Mouse (Mus musculus) stomach, embryonic 14.5 days (tissue): ENCODE results near the gene Zfp655. TPM values are rescaled to one million over a fixed set of nuclear protein-coding genes. Genes with fewer than 3 reads are reported as not detected.

Experiments
- ATAC-seq: fragments of 200-750 bp; cut with Nextera tagmentation; 2 replicates; pipeline ENCODE4 v1.8.0; 2017; ENCODE audit warnings: low read depth, moderate TSS enrichment; ENCODE audit not compliant: insufficient number of reproducible peaks, insufficient read depth, low FRiP score
- H3K27ac ChIP-seq: fragments of 300-500 bp; sonication (generic); 2 replicates; pipeline ENCODE4 v1.5.1; 2014; ENCODE audit warnings: mild to moderate bottlenecking, low read length, moderate library complexity, mixed read lengths
- H3K27me3 ChIP-seq: fragments of 300-500 bp; sonication (generic); 2 replicates; pipeline ENCODE4 v1.6.1; 2014; ENCODE audit warnings: low read length, control low read depth, mixed read lengths; ENCODE audit not compliant: control insufficient read depth, insufficient read depth
- H3K36me3 ChIP-seq: fragments of 300-500 bp; sonication (generic); 2 replicates; pipeline ENCODE4 v1.6.1; 2014; ENCODE audit warnings: mild to moderate bottlenecking, control low read depth, low read length, moderate library complexity, mixed read lengths; ENCODE audit not compliant: control insufficient read depth, insufficient read depth
- H3K4me1 ChIP-seq: fragments of 300-500 bp; sonication (generic); 2 replicates; pipeline ENCODE4 v1.6.1; 2014; ENCODE audit warnings: low read length, control low read depth, mixed read lengths; ENCODE audit not compliant: control insufficient read depth, insufficient read depth
- H3K4me2 ChIP-seq: fragments of 300-500 bp; sonication (generic); replicated peaks from 2 replicates; pipeline ENCODE4 v1.6.1; 2014; ENCODE audit warnings: low read depth, low read length, control low read depth
- H3K4me3 ChIP-seq: fragments of 300-500 bp; sonication (generic); 2 replicates; pipeline ENCODE4 v1.5.1; 2014; ENCODE audit warnings: low read depth, low read length, control low read depth
- H3K9ac ChIP-seq: fragments of 300-500 bp; sonication (generic); replicated peaks from 2 replicates; pipeline ENCODE4 v1.6.1; 2014; ENCODE audit warnings: low read depth, mild to moderate bottlenecking, control low read depth, low read length, moderate library complexity, mixed read lengths
- H3K9me3 ChIP-seq: fragments of 300-500 bp; sonication (generic); 2 replicates; pipeline ENCODE4 v1.6.1; 2016; ENCODE audit warnings: low read depth, low read length, control low read depth; ENCODE audit not compliant: control insufficient read depth
- WGBS: fragments of 180-500 bp; shearing (Covaris S2); extraction: QIAGEN DNeasy Blood & Tissue Kit; methylation state at CpG from one replicate; pipeline ENCODE4 v1.1.7; 2014; 5-methylcytosine and 5-hydroxymethylcytosine counted together
- polyA plus RNA-seq: library from polyadenylated mRNA; unstranded; fragments of >200 nt; fragmentation: Nextera tagmentation; extraction: Ambion mirVana; gene quantifications from 2 replicates; pipeline ENCODE4 v1.2.1, GENCODE M21; 2014

Zfp655 gene
- polyA plus RNA-seq: 39.8 and 42.0 TPM in 2 replicates

DNA sequence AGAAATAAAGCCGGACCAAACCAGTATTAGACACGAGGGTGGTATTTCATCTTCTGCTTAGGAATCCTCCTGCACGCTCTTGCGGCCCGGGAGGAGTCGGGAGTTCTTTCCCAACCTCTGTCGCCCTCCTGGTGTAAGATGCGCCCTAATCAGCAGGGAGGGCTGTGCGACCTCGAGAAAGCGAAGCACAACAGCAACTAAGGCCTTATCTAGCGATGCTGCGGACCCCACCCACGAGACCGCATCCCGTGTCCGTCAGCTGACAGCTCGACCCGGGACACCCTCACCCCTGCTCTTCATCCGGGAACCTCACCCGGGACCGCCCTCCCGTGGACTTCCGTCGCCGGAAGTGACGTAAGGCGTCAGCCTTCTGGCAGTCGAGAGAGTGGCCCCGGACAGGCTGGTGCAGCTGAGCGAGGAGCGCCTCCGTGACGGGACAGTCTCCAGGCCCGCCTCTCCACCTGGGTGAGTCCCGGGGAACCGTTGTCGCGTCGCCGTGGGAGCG is at the start of gene Zfp655:
Zfp655 (plus strand) TSS at position 349 of the 505 bp plus-strand sequence.
- WGBS: under 1% methylated on average over 42 of the region's 42 CpGs
- Histone ChIP-seq H3K27ac (peak within 1 kb of the TSS; percentile 84), H3K4me2 (peak within 1 kb of the TSS; percentile 66), H3K36me3 (peaks cover 27% of the 10 kb centered on the region), H3K9ac (peak within 1 kb of the TSS; percentile 83), H3K27me3 (no peaks in the 10 kb centered on the region), H3K9me3 (no peaks in the 10 kb centered on the region), H3K4me1 (no peaks in the 10 kb centered on the region), H3K4me3 (peak within 1 kb of the TSS; percentile 99)
- peak; percentile 99 for ATAC-seq

DNA sequence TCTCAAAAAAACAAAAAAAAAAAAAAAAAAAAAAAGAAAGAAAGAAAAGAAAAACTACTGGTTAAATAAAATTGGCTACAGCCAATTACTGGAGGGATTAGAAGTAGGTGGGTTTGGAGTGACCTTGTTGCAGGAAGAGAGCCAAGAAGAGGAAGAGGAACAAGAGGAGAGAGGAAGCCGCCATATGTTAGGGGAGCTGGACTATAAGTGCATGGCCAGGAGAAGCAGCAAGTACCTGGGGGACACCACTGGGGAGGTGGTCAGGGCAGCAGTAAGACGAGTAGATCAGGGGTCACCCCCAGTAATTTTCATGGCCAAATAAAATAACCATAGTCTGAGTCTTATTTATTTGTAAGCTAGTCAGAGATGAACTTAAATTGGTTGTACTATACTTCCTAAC is 46.3 kb upstream of the Zfp655 start:
- Histone ChIP-seq H3K27ac (no peak overlapping the region), H3K9me3 (no peaks in the 10 kb centered on the region), H3K4me2 (no peak overlapping the region), H3K9ac (no peak overlapping the region), H3K36me3 (peaks cover 72% of the 10 kb centered on the region), H3K4me1 (peaks cover 6% of the 10 kb centered on the region), H3K27me3 (no peaks in the 10 kb centered on the region), H3K4me3 (no peak overlapping the region)
- ATAC-seq: no peak
- 93% methylated on average over 2 of the region's 2 CpGs for WGBS

DNA sequence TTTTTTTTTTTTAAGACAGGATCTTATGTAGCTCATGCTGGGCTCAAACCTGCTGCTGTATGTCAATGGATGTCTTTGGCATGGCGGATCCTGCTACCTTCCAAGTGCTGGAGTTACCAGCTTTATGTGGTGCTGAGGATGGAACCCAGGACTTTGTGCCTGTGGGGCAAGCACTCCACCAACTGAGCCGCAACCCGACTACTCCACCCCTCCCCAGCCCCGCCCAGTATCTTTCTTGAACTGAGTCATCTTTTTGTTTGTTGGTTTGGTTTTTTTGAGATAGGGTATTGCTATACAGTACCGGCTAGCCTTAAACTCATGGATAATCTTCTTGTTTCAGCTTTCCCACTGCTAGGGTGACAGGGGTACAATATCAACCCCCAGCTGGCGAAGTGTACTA is 42.1 kb upstream of the Zfp655 start:
- WGBS: 89% methylated on average over 6 of the region's 6 CpGs

DNA sequence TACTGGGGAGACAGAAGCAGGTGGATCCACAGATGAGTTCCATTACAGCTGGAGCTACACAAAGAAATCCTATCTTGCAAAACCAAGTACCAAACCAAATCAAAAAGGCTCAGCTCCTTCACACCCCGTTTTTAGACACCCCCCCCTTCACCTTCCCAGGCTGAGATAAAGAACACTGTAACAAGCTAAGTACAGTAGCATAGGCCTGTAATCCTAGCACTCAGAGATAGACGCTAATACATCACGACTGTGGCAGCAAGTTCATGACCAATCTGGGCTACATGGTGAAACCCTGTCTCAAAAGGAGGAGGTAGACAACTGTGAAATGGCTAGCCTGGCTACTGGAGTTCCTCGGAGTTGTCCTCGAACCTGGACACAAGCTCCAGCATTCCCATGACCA is 41.1 kb upstream of the Zfp655 start:
- H3K27me3 ChIP-seq: no peaks in the 10 kb centered on the region
- H3K27ac ChIP-seq: no peak overlapping the region
- H3K9ac ChIP-seq: peak overlapping the region; percentile 57
- WGBS: 44% methylated on average over 5 of the region's 5 CpGs
- H3K4me3 ChIP-seq: peak overlapping the region; percentile 64
- ATAC-seq: no peak
- peak overlapping the region; percentile 74 for H3K4me2 ChIP-seq
- peaks cover 11% of the 10 kb centered on the region for H3K4me1 ChIP-seq
- H3K9me3 ChIP-seq: no peaks in the 10 kb centered on the region
- peaks cover 34% of the 10 kb centered on the region for H3K36me3 ChIP-seq

More for the DNA sequence above, 42.1 kb upstream of the Zfp655 start:
- H3K36me3 ChIP-seq: peaks cover 34% of the 10 kb centered on the region
- H3K27me3 ChIP-seq: no peaks in the 10 kb centered on the region
- no peak overlapping the region for H3K4me3 ChIP-seq
- no peak for ATAC-seq
- peaks cover 11% of the 10 kb centered on the region for H3K4me1 ChIP-seq
- no peak overlapping the region for H3K9ac ChIP-seq
- no peaks in the 10 kb centered on the region for H3K9me3 ChIP-seq
- H3K4me2 ChIP-seq: no peak overlapping the region
- no peak overlapping the region for H3K27ac ChIP-seq

DNA sequence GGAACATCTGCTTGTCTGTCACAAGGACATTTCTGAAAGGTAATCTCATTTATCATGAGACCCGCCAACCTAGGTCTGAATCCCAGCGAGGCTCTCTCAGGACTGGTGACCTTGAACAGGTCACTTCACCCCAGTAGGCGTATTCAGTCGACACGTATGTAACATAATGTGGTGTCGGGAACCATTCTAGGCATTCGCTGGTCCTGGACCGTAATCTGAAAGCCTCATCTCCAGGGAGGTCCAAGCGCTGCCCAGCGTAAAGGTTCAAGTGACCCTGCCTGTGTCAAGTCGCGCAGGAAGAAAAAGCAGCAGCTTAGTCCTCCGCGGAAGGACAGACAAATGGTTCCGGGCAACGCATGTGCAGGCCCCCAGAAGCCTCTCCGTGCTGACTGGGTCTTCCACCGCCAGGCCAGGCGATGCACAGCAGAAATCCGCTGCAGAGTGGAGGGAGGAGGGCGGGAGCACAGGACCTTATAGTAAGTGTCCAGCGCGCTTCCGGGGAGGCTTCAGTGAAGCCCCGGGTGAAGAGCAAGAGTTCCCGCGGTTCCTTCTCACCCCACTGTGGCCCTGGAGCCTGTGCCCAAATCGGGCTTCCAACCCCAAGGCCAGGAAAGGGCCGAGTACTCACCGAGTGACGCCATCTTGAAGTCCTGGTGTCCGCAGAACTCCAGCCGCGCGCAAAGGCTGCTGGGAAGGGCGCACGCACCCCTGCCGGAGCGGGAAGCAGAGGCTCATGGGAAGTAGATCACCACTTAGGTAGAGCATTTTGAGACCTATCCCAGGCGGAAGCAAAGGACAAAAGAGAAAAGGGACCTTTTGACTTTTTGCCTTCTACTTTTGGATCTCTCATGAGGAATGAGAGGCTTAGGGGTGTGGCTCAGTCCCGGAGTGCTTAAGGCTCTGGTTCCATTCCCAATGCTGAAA is 40.4 kb upstream of the Zfp655 start:
- Histone ChIP-seq H3K27me3 (no peaks in the 10 kb centered on the region), H3K4me1 (peaks cover 11% of the 10 kb centered on the region), H3K4me3 (peak overlapping the region; percentile 64), H3K27ac (peak overlapping the region; percentile 58), H3K9me3 (no peaks in the 10 kb centered on the region), H3K36me3 (peaks cover 34% of the 10 kb centered on the region), H3K9ac (peak overlapping the region; percentile 57), H3K4me2 (peak overlapping the region; percentile 74)
- WGBS: under 1% methylated on average over 41 of the region's 41 CpGs
- peak; percentile 92 for ATAC-seq

DNA sequence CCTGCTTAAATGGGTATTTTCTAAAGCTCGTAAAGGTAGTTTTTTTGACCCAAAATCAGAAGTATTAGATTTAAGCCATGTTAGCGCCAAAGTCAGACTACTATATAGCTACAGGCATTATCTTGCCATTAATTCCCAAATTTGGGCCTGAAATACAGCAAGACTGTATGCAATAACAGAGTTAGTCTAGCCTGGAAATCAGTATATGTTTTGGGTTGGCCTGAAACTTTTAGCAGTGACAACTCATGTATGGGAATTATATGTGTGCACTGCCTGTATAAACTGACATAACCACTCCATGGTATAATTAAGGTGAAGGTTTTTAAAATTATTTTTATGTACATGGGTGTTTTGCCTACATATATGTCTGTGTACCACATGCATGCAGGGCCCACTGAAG is 39.6 kb upstream of the Zfp655 start, which contains the start of gene Atp5j2:
Atp5j2 (minus strand) TSS at position 101 of the 400 bp plus-strand sequence.
- Histone ChIP-seq H3K4me1 (peaks cover 11% of the 10 kb centered on the region), H3K27me3 (no peaks in the 10 kb centered on the region), H3K9ac (peak within 1 kb of the TSS; percentile 57), H3K36me3 (peaks cover 26% of the 10 kb centered on the region), H3K27ac (peak within 1 kb of the TSS; percentile 58), H3K9me3 (no peaks in the 10 kb centered on the region), H3K4me2 (peak within 1 kb of the TSS; percentile 74), H3K4me3 (peak within 1 kb of the TSS; percentile 64)
- ATAC-seq: no peak
- WGBS: 84% methylated on average over 2 of the region's 2 CpGs

DNA sequence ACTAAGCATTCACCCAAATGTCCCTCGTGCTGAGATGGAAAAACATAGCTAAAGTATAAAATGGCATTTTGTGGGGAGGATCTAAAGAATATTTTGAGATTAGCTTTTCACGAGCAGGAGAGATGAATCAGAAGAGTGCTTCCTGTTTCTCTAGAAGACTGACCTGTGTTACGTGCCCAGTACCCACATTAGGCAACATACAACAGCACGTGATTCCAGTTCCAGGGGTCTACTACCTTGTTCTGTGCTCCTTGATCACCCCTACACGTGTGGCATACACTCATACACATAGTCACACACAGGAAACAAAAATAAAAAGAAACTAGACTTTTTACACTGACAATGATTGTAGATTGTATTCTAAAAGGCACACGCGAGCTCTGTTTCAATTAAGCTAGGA is 31.1 kb upstream of the Zfp655 start:
- Histone ChIP-seq H3K4me2 (peak overlapping the region; percentile 97), H3K36me3 (peaks cover 5% of the 10 kb centered on the region; the same call in 1 of the 2 replicates), H3K4me1 (peaks cover 5% of the 10 kb centered on the region; the same call in 1 of the 2 replicates), H3K9ac (no peak overlapping the region), H3K9me3 (no peaks in the 10 kb centered on the region), H3K27me3 (no peaks in the 10 kb centered on the region), H3K27ac (no peak overlapping the region), H3K4me3 (no peak overlapping the region)
- ATAC-seq: no peak
- WGBS: 78% methylated on average over 7 of the region's 7 CpGs

DNA sequence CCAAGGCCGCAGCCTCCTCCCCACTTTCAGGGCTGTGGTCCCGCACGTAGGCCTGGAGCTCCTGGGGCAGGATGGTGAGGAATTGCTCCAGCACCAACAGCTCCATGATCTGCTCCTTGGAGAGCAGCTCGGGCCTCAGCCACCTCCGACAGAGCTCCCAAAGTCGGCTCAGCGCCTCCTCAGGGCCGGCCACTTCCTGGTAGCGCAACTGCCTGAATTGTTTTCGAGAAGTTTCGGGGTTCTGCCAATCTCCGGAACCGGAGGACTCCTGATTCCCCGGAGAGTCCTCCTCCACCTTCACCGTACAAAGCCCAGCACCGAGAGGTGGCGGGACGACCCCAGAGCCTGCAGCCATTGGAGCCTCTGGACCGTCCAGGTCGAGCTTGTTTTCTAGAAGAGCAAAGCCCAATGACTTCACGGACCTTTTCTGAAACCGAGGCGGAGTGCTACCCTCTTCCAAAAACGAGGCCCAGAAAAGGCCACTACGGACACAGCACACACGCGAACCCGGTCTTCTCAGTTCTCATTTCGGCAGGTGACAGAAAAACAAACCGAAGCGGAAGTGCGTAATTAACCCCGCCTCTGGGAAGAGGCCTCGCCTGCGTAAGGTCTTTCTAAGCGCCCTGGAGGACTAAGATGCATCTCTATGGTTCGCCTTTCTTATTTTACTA is 30.1 kb upstream of the Zfp655 start, which contains the start of gene Zkscan14:
Zkscan14 (minus strand) TSS at position 548 of the 671 bp plus-strand sequence.
- Histone ChIP-seq H3K27ac (no peak within 1 kb of the TSS), H3K4me2 (peak within 1 kb of the TSS; percentile 97), H3K9ac (peak within 1 kb of the TSS; percentile 68), H3K4me1 (peaks cover 11% of the 10 kb centered on the region; the same call in 1 of the 2 replicates), H3K36me3 (no peaks in the 10 kb centered on the region), H3K4me3 (peak within 1 kb of the TSS; percentile 55), H3K9me3 (no peaks in the 10 kb centered on the region), H3K27me3 (no peaks in the 10 kb centered on the region)
- ATAC-seq: 0 out of 2 replicates have a peak, but pooled peaks have one; percentile 19
- WGBS: 1% methylated on average over 37 of the region's 37 CpGs
